Mouse (Mus musculus) limb, embryonic 15.5 days (tissue): Measurements from ENCODE around the gene Pttg1. TPM values are rescaled to one million over a fixed set of nuclear protein-coding genes. Genes with fewer than 3 reads are reported as not detected.

Experiments
- ATAC-seq: fragments of 200-750 bp; cut with Nextera tagmentation; 2 replicates; pipeline ENCODE4 v1.8.0; 2017; ENCODE audit warnings: low read depth, moderate TSS enrichment; ENCODE audit not compliant: insufficient number of reproducible peaks, low FRiP score, low TSS enrichment
- H3K27ac ChIP-seq: fragments of 300-500 bp; sonication (generic); 2 replicates; pipeline ENCODE4 v1.5.1; 2015; ENCODE audit warnings: moderate library complexity, mild to moderate bottlenecking, inconsistent platforms
- H3K27me3 ChIP-seq: fragments of 300-500 bp; sonication (generic); 2 replicates; pipeline ENCODE4 v1.6.1; 2015; ENCODE audit warnings: inconsistent platforms
- H3K36me3 ChIP-seq: fragments of 300-500 bp; sonication (generic); 2 replicates; pipeline ENCODE4 v1.6.1; 2015; ENCODE audit warnings: inconsistent platforms
- H3K4me1 ChIP-seq: fragments of 300-500 bp; sonication (generic); 2 replicates; pipeline ENCODE4 v1.6.1; 2015; ENCODE audit warnings: inconsistent platforms
- H3K4me2 ChIP-seq: fragments of 300-500 bp; sonication (generic); 2 replicates; pipeline ENCODE4 v1.6.1; 2015; ENCODE audit warnings: mild to moderate bottlenecking, inconsistent platforms
- H3K4me3 ChIP-seq: fragments of 300-500 bp; sonication (generic); 2 replicates; pipeline ENCODE4 v1.5.1; 2015; ENCODE audit warnings: mild to moderate bottlenecking, inconsistent platforms
- H3K9ac ChIP-seq: fragments of 300-500 bp; sonication (generic); 2 replicates; pipeline ENCODE4 v1.6.1; 2015; ENCODE audit warnings: inconsistent platforms
- H3K9me3 ChIP-seq: fragments of 300-500 bp; sonication (generic); 2 replicates; pipeline ENCODE4 v1.6.1; 2016; ENCODE audit warnings: inconsistent platforms
- WGBS: fragments of 180-500 bp; shearing (Covaris S2); methylation state at CpG from one replicate; pipeline ENCODE4 v1.1.7; 2015; 5-methylcytosine and 5-hydroxymethylcytosine counted together
- polyA plus RNA-seq: library from polyadenylated mRNA; unstranded; fragments of >200 nt; fragmentation: Nextera tagmentation; extraction: Ambion mirVana; gene quantifications from 2 replicates; pipeline ENCODE4 v1.2.1, GENCODE M21; 2015

Gene Pttg1
- polyA plus RNA-seq, 1 experiment from 2014 or later: 74.1 TPM

GRCm38 (mm10) chr11:43441121-43441520 is 15.1 kb upstream of the Pttg1 start:
- WGBS: 93% methylated on average over 10 of the region's 10 CpGs
- no peak overlapping the region for H3K27ac ChIP-seq
- H3K4me1 ChIP-seq: no peaks in the 10 kb centered on the region
- no peak overlapping the region for H3K4me3 ChIP-seq
- no peaks in the 10 kb centered on the region for H3K9me3 ChIP-seq
- ATAC-seq: no peak
- H3K36me3 ChIP-seq: peaks cover 88% of the 10 kb centered on the region
- no peak overlapping the region for H3K4me2 ChIP-seq
- no peaks in the 10 kb centered on the region for H3K27me3 ChIP-seq
- no peak overlapping the region for H3K9ac ChIP-seq

- 0 out of 2 replicates have a peak, but pooled peaks have one; percentile 14 for ATAC-seq
- peaks cover 6% of the 10 kb centered on the region for H3K4me1 ChIP-seq
- no peak overlapping the region for H3K27ac ChIP-seq
- peak overlapping the region; percentile 56 for H3K4me2 ChIP-seq
- no peaks in the 10 kb centered on the region for H3K9me3 ChIP-seq
- H3K36me3 ChIP-seq: peaks cover 18% of the 10 kb centered on the region
- H3K9ac ChIP-seq: peak overlapping the region; percentile 79
- peak overlapping the region; percentile 86 for H3K4me3 ChIP-seq
- no peaks in the 10 kb centered on the region for H3K27me3 ChIP-seq
- WGBS: 1% methylated on average over 9 of the region's 9 CpGs
Measured at GRCm38 (mm10) chr11:43434024-43434407, 8.0 kb upstream of the Pttg1 start.

- peak; percentile 63; the same call in 1 of the 2 replicates for ATAC-seq
- H3K4me1 ChIP-seq: peaks cover 6% of the 10 kb centered on the region
- H3K9ac ChIP-seq: peak within 1 kb of the TSS; percentile 79
- peaks cover 12% of the 10 kb centered on the region for H3K36me3 ChIP-seq
- no peaks in the 10 kb centered on the region for H3K9me3 ChIP-seq
- peak within 1 kb of the TSS; percentile 86 for H3K4me3 ChIP-seq
- H3K27me3 ChIP-seq: no peaks in the 10 kb centered on the region
- H3K27ac ChIP-seq: no peak within 1 kb of the TSS
- 8% methylated on average over 38 of the region's 38 CpGs for WGBS
- H3K4me2 ChIP-seq: peak within 1 kb of the TSS; percentile 56
Measured at GRCm38 (mm10) chr11:43433254-43434023, 7.4 kb upstream of the Pttg1 start, which contains the start of gene Slu7. Gene Slu7 (plus strand): TSS chr11:43433744.

GRCm38 (mm10) chr11:43426414-43426884 is 398 bp upstream of the Pttg1 start:
- 20% methylated on average over 7 of the region's 7 CpGs for WGBS
- peak overlapping the region; percentile 63 for H3K4me3 ChIP-seq
- peaks cover 11% of the 10 kb centered on the region for H3K4me1 ChIP-seq
- peak overlapping the region; percentile 69 for H3K27ac ChIP-seq
- no peak; the same call in 1 of the 2 replicates for ATAC-seq
- no peaks in the 10 kb centered on the region for H3K9me3 ChIP-seq
- no peak overlapping the region for H3K9ac ChIP-seq
- H3K4me2 ChIP-seq: peak overlapping the region; percentile 49
- H3K36me3 ChIP-seq: peaks cover 7% of the 10 kb centered on the region; the same call in 1 of the 2 replicates
- H3K27me3 ChIP-seq: no peaks in the 10 kb centered on the region

GRCm38 (mm10) chr11:43425166-43425709 is 813 bp downstream of the Pttg1 start:
- ATAC-seq: no peak
- H3K27ac ChIP-seq: no peak overlapping the region
- H3K27me3 ChIP-seq: no peaks in the 10 kb centered on the region
- 86% methylated on average over 9 of the region's 9 CpGs for WGBS
- no peak overlapping the region for H3K9ac ChIP-seq
- H3K4me1 ChIP-seq: peaks cover 11% of the 10 kb centered on the region
- peak overlapping the region; percentile 63 for H3K4me3 ChIP-seq
- H3K4me2 ChIP-seq: peak overlapping the region; percentile 49
- H3K36me3 ChIP-seq: peaks cover 11% of the 10 kb centered on the region
- no peaks in the 10 kb centered on the region for H3K9me3 ChIP-seq

- Histone ChIP-seq H3K27me3 (no peaks in the 10 kb centered on the region), H3K36me3 (peaks cover 13% of the 10 kb centered on the region), H3K9ac (no peak overlapping the region), H3K4me3 (no peak overlapping the region), H3K4me2 (no peak overlapping the region), H3K9me3 (no peaks in the 10 kb centered on the region), H3K27ac (no peak overlapping the region), H3K4me1 (peaks cover 11% of the 10 kb centered on the region)
- no peak for ATAC-seq
- 75% methylated on average over 5 of the region's 5 CpGs for WGBS
Measured at GRCm38 (mm10) chr11:43424386-43424785, 1.7 kb downstream of the Pttg1 start.

- no peak overlapping the region for H3K9ac ChIP-seq
- no peak overlapping the region for H3K4me2 ChIP-seq
- H3K4me3 ChIP-seq: no peak overlapping the region
- 70% methylated on average over 7 of the region's 7 CpGs for WGBS
- no peak for ATAC-seq
- no peak overlapping the region for H3K27ac ChIP-seq
- H3K4me1 ChIP-seq: no peaks in the 10 kb centered on the region
- H3K36me3 ChIP-seq: peaks cover 6% of the 10 kb centered on the region; the same call in 1 of the 2 replicates
- H3K27me3 ChIP-seq: no peaks in the 10 kb centered on the region
- H3K9me3 ChIP-seq: no peaks in the 10 kb centered on the region
Measured at GRCm38 (mm10) chr11:43417201-43417600, 8.8 kb downstream of the Pttg1 start.

- ATAC-seq: no peak
Measured at GRCm38 (mm10) chr11:43412771-43413451, 13.1 kb downstream of the Pttg1 start.

GRCm38 (mm10) chr11:43411413-43411812 is 14.6 kb downstream of the Pttg1 start:
- Histone ChIP-seq H3K9me3 (no peaks in the 10 kb centered on the region), H3K9ac (no peak overlapping the region), H3K4me1 (no peaks in the 10 kb centered on the region), H3K27ac (no peak overlapping the region), H3K4me2 (no peak overlapping the region), H3K27me3 (no peaks in the 10 kb centered on the region), H3K4me3 (no peak overlapping the region), H3K36me3 (no peaks in the 10 kb centered on the region)
- WGBS: 0% methylated on average over 1 of the region's 1 CpGs
- ATAC-seq: no peak

More at GRCm38 (mm10) chr11:43412771-43413451, 13.1 kb downstream of the Pttg1 start:
- Histone ChIP-seq H3K27ac (no peak overlapping the region), H3K36me3 (no peaks in the 10 kb centered on the region), H3K4me2 (no peak overlapping the region), H3K4me1 (no peaks in the 10 kb centered on the region), H3K4me3 (no peak overlapping the region), H3K27me3 (no peaks in the 10 kb centered on the region), H3K9ac (no peak overlapping the region), H3K9me3 (no peaks in the 10 kb centered on the region)
- 25% methylated on average over 14 of the region's 14 CpGs for WGBS

GRCm38 (mm10) chr11:43410291-43410690 is 15.8 kb downstream of the Pttg1 start:
- no peaks in the 10 kb centered on the region for H3K36me3 ChIP-seq
- H3K4me2 ChIP-seq: no peak overlapping the region
- no peak overlapping the region for H3K9ac ChIP-seq
- H3K4me1 ChIP-seq: no peaks in the 10 kb centered on the region
- H3K4me3 ChIP-seq: no peak overlapping the region
- no peaks in the 10 kb centered on the region for H3K9me3 ChIP-seq
- H3K27me3 ChIP-seq: no peaks in the 10 kb centered on the region
- no peak for ATAC-seq
- 47% methylated on average over 7 of the region's 7 CpGs for WGBS
- no peak overlapping the region for H3K27ac ChIP-seq

GRCm38 (mm10) chr11:43408888-43409287 is 17.2 kb downstream of the Pttg1 start:
- Histone ChIP-seq H3K4me1 (no peaks in the 10 kb centered on the region), H3K4me2 (no peak overlapping the region), H3K36me3 (no peaks in the 10 kb centered on the region), H3K27me3 (no peaks in the 10 kb centered on the region), H3K27ac (no peak overlapping the region), H3K4me3 (no peak overlapping the region), H3K9me3 (no peaks in the 10 kb centered on the region), H3K9ac (no peak overlapping the region)
- no peak for ATAC-seq
- 79% methylated on average over 2 of the region's 2 CpGs for WGBS
